Mouse (Mus musculus) limb, embryonic 15.5 days (tissue): ENCODE measurements around the gene Gga1. TPM values are rescaled to one million over a fixed set of nuclear protein-coding genes. Genes with fewer than 3 reads are reported as not detected.

ENCODE experiments used
- ATAC-seq: fragments of 200-750 bp; cut with Nextera tagmentation; 2 replicates; pipeline ENCODE4 v1.8.0; 2017; ENCODE audit warnings: low read depth, moderate TSS enrichment; ENCODE audit not compliant: insufficient number of reproducible peaks, low FRiP score, low TSS enrichment
- H3K27ac ChIP-seq: fragments of 300-500 bp; sonication (generic); 2 replicates; pipeline ENCODE4 v1.5.1; 2015; ENCODE audit warnings: moderate library complexity, mild to moderate bottlenecking, inconsistent platforms
- H3K27me3 ChIP-seq: fragments of 300-500 bp; sonication (generic); 2 replicates; pipeline ENCODE4 v1.6.1; 2015; ENCODE audit warnings: inconsistent platforms
- H3K36me3 ChIP-seq: fragments of 300-500 bp; sonication (generic); 2 replicates; pipeline ENCODE4 v1.6.1; 2015; ENCODE audit warnings: inconsistent platforms
- H3K4me1 ChIP-seq: fragments of 300-500 bp; sonication (generic); 2 replicates; pipeline ENCODE4 v1.6.1; 2015; ENCODE audit warnings: inconsistent platforms
- H3K4me2 ChIP-seq: fragments of 300-500 bp; sonication (generic); 2 replicates; pipeline ENCODE4 v1.6.1; 2015; ENCODE audit warnings: mild to moderate bottlenecking, inconsistent platforms
- H3K4me3 ChIP-seq: fragments of 300-500 bp; sonication (generic); 2 replicates; pipeline ENCODE4 v1.5.1; 2015; ENCODE audit warnings: mild to moderate bottlenecking, inconsistent platforms
- H3K9ac ChIP-seq: fragments of 300-500 bp; sonication (generic); 2 replicates; pipeline ENCODE4 v1.6.1; 2015; ENCODE audit warnings: inconsistent platforms
- H3K9me3 ChIP-seq: fragments of 300-500 bp; sonication (generic); 2 replicates; pipeline ENCODE4 v1.6.1; 2016; ENCODE audit warnings: inconsistent platforms
- WGBS: fragments of 180-500 bp; shearing (Covaris S2); methylation state at CpG from one replicate; pipeline ENCODE4 v1.1.7; 2015; 5-methylcytosine and 5-hydroxymethylcytosine counted together
- polyA plus RNA-seq: library from polyadenylated mRNA; unstranded; fragments of >200 nt; fragmentation: Nextera tagmentation; extraction: Ambion mirVana; gene quantifications from 2 replicates; pipeline ENCODE4 v1.2.1, GENCODE M21; 2015

The Gga1 gene
- polyA plus RNA-seq, result 53.2 and 54.4 TPM in 2 replicates

DNA sequence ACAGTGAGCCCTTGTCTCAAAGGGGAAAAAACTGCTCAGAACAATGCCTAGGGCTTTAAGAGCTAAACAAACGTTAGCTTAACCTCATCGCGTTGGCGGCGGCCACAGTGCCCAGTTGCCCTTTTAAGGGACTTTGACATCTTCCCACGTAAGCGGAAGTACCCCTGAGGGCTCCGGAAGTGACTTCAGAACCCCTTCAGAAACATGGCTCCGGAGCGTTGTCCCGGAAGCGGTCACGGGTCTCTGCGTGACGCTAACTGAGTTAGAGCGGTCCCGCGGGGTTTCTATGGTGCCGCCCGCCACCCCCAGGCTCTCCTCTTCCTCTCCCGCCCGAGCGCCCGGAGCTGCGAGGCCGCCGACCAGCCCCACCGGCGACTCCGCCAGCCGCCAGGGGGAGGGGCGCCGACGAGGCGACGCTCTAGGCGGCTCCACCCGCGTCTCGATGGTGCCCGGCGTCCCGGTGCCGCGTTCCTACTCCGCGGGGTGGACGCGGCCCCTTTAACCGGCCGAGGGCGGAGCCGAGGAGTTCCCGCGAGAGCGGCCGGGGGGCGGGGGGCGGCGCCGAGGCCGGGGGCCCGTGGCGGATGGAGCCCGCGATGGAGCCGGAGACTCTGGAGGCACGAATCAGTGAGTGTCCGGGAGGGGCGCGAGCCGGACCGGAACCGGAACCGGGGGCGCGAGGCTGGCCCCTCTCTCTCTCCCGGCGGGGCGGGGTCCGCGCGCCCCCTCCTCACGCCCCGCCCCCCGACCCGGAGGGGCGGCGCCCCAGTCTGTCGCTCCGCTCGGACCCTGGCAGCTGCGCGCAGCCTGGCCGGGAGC, at the start of gene Gga1:
TSS of gene Gga1 (plus strand) at position 200 of the 819 bp plus-strand sequence.
- Histone ChIP-seq H3K9ac (peak within 1 kb of the TSS; percentile 76), H3K27ac (peak within 1 kb of the TSS; percentile 100), H3K36me3 (peaks cover 24% of the 10 kb centered on the region), H3K9me3 (no peaks in the 10 kb centered on the region), H3K4me1 (peaks cover 41% of the 10 kb centered on the region), H3K4me3 (peak within 1 kb of the TSS; percentile 73), H3K4me2 (peak within 1 kb of the TSS; percentile 68), H3K27me3 (no peaks in the 10 kb centered on the region)
- peak; percentile 87 for ATAC-seq
- under 1% methylated on average over 81 of the region's 95 CpGs for WGBS

DNA sequence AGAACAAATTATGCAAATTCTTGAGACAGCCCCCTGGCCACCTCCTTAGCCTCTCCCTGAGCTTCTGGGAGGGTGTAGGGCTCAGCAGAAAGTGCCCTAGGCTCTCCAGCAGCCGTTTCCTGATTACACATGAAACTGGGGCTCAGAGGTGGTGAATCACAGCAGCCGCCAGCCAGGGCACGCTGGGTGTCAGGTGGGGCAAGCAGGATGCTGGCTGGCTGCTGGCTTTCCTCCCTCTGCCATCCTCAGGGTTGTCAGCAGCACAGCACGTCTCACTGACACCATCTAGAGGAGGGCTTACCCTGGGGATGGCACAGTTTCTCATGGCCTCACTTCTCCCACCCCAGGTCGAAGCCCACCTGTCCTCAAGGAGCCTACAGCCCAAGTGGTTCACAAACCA, 48.7 kb upstream of the Gga1 start:
- no peak for ATAC-seq
- no peaks in the 10 kb centered on the region for H3K36me3 ChIP-seq
- H3K27me3 ChIP-seq, result peaks cover 19% of the 10 kb centered on the region; the same call in 1 of the 2 replicates
- no peak overlapping the region for H3K4me2 ChIP-seq
- no peaks in the 10 kb centered on the region for H3K9me3 ChIP-seq
- H3K9ac ChIP-seq, result no peak overlapping the region
- peaks cover 36% of the 10 kb centered on the region for H3K4me1 ChIP-seq
- no peak overlapping the region for H3K27ac ChIP-seq
- WGBS, result 5% methylated on average over 5 of the region's 5 CpGs
- no peak overlapping the region for H3K4me3 ChIP-seq

DNA sequence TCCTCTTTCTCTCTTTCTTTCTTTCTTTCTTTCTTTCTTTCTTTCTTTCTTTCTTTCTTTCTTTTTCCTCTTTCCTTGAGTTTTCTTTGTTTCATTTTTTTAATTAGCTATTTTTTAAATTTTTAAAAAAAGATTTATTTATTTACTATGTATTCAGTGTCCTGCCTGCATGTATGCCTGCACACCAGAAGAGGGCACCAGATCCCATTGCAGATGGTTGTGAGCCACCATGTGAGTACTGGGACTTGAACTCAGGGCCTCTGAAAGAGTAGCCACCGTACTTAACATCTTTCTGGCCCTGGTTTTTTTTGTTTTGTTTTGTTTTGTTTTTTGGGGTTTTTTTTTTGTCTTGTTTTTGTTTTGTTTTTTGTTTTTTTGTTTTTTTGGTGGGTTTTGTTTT, 47.4 kb upstream of the Gga1 start:
- Histone ChIP-seq H3K9me3 (no peaks in the 10 kb centered on the region), H3K27me3 (peaks cover 15% of the 10 kb centered on the region; the same call in 1 of the 2 replicates), H3K4me2 (no peak overlapping the region), H3K4me3 (no peak overlapping the region), H3K9ac (no peak overlapping the region), H3K4me1 (peaks cover 49% of the 10 kb centered on the region), H3K27ac (no peak overlapping the region), H3K36me3 (no peaks in the 10 kb centered on the region)
- no peak for ATAC-seq
- WGBS, result 96% methylated on average over 1 of the region's 1 CpGs

DNA sequence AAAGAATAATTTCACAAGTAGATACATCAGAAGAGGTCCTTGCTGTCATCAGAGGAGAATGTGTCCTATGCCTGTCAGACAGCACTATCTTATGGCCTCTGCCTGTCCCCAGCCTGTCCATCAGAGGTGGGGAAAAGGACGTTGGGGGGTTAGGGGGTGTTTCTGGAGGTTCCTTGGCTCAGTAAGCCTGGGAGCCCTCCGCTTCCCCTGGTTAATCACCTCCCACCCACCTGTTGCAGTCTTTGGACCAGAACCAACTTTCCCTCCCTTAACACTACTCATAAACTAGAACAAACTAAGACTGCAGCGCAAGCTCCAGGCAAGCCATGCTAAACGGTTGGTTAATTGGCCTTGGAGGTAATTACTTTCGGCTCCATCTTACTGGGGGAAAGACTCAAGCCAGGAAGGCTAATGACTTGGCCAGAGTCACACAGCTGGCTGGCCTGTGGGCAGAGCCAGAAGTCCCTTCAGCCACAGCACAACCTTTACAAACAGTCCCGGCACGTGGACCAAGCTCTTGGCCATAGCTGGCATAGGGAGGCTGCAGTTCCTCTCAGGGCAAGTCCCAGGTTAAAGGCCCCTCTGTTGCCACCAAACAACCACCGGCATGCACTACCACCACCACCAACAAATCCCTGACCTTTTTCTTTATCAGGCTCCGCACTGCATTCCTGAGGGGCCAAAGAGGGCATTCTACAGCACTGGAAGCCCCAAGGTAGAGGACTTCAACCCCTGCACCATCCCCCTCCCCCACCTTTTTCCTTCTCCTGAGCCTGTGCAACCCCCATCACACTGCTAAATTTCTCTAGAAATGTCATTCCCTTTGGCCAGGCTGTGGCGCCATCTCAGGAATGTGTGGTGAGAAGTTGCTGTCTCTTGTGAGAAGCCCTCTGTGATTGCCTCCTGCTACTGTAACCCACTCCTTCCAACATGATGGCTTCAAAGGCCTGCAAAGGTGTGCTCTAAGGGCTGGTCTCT, 46.0 kb upstream of the Gga1 start:
- Histone ChIP-seq H3K27ac (no peak overlapping the region), H3K4me2 (no peak overlapping the region), H3K9ac (no peak overlapping the region), H3K27me3 (peaks cover 15% of the 10 kb centered on the region; the same call in 1 of the 2 replicates), H3K4me3 (no peak overlapping the region), H3K9me3 (no peaks in the 10 kb centered on the region), H3K4me1 (peaks cover 63% of the 10 kb centered on the region), H3K36me3 (no peaks in the 10 kb centered on the region)
- 38% methylated on average over 10 of the region's 10 CpGs for WGBS
- ATAC-seq, result no peak

DNA sequence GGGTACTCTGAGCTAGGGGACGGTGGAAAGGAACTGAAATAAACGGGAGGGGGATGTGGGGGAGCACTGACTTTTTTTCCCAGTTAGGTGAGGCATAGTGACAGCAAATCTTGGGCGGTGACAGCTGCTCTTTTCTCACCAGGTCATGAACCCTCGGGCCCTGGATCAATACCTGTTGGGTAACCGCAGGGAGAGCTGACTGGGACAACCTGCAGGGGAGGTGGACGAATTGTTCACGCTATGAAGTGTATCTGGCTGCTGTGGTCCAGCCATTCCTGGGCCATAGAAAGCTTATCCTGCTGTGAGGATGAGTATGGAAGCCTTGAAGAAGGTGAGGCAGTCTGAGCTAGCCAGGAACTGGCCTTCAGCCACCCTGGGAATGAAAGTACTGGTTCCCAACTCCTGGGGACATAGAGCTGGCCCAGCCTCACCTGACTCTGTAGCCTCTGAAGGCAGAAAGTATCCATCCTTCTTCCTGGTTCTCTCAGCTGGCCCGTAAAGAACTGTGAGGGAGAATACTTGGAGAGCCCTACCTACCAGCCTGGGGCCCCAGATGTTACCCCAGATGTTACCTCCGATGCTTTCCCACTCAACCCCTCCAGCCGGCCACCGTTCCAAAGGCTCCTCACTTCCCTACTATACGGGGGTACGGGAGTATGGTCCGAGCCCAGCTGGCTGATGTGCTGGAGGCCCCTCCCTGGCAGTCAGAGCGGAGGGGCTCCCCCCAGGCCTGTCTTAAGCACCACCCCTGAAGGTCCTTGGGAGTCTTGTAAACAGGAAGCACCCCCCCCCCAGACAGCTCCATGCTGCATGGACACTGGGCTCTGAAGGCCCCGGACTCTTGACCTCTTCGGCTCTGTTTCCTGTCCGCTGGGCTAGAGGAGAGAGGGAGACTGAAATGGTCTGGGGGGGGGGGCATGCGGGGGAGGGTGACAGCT, 45.0 kb upstream of the Gga1 start:
- Histone ChIP-seq H3K27me3 (peaks cover 13% of the 10 kb centered on the region; the same call in 1 of the 2 replicates), H3K4me2 (peak overlapping the region; percentile 2; the same call in 1 of the 2 replicates), H3K4me1 (peaks cover 65% of the 10 kb centered on the region), H3K27ac (peak overlapping the region; percentile 82), H3K9me3 (no peaks in the 10 kb centered on the region), H3K36me3 (no peaks in the 10 kb centered on the region), H3K9ac (0 out of 2 replicates have a peak overlapping the region, but pooled peaks have one; percentile 20), H3K4me3 (no peak overlapping the region)
- ATAC-seq, result 0 out of 2 replicates have a peak, but pooled peaks have one; percentile 11
- WGBS, result 35% methylated on average over 19 of the region's 19 CpGs

DNA sequence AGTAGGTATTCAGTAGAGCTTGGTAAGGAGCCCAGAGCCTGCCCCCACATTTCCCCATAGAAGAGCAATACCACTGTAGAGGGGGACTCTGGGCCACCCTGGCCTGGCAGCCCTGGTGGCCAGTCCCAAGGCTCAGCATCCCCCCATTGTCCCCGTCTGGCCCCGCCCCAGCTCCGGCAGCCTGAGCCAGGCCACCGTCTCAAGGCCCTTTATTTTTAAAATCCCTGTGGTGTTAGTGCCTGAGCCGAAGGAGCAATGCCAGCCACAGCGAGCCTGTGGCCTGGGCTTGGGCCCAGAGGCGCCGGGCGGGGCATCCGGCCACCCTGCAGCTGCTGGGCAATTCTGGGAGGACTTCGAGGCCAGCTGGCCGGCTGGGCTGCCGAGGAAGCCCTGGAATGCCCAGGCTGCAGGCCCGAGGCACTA, 44.3 kb upstream of the Gga1 start:
- 0 out of 2 replicates have a peak overlapping the region, but pooled peaks have one; percentile 10 for H3K4me2 ChIP-seq
- no peak overlapping the region for H3K9ac ChIP-seq
- H3K27me3 ChIP-seq, result peaks cover 8% of the 10 kb centered on the region; the same call in 1 of the 2 replicates
- H3K9me3 ChIP-seq, result no peaks in the 10 kb centered on the region
- WGBS, result 20% methylated on average over 14 of the region's 14 CpGs
- H3K4me1 ChIP-seq, result peaks cover 64% of the 10 kb centered on the region
- H3K4me3 ChIP-seq, result no peak overlapping the region
- no peaks in the 10 kb centered on the region for H3K36me3 ChIP-seq
- peak overlapping the region; percentile 82 for H3K27ac ChIP-seq
- peak; percentile 47; the same call in 1 of the 2 replicates for ATAC-seq

DNA sequence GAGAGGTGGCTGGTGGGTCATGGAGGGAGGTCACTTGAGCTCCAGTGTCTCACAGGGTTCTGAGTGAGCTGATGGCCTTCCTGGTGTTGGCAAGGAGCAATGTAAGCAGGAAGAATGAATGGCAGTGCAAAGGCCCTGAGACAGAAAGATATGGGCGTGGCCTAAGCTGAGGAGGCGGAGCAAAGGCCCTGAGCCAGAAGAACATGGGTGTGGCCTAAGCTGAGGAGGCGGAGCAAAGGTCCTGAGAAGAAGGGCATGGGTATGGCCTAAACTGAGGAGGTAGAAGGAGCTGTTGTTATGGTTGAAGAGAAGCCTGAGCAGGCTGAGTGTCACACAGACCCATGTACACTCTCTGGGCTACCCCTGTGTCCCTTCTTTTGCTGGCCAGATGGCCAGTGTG, 43.4 kb upstream of the Gga1 start:
- 87% methylated on average over 3 of the region's 3 CpGs for WGBS
- H3K4me2 ChIP-seq, result no peak overlapping the region
- H3K4me3 ChIP-seq, result no peak overlapping the region
- ATAC-seq, result no peak
- H3K9ac ChIP-seq, result no peak overlapping the region
- H3K27ac ChIP-seq, result peak overlapping the region; percentile 82
- peaks cover 59% of the 10 kb centered on the region for H3K4me1 ChIP-seq
- H3K9me3 ChIP-seq, result no peaks in the 10 kb centered on the region
- H3K27me3 ChIP-seq, result 0 out of 2 replicates have a peak, but pooled peaks cover 1% of the 10 kb centered on the region
- no peaks in the 10 kb centered on the region for H3K36me3 ChIP-seq

DNA sequence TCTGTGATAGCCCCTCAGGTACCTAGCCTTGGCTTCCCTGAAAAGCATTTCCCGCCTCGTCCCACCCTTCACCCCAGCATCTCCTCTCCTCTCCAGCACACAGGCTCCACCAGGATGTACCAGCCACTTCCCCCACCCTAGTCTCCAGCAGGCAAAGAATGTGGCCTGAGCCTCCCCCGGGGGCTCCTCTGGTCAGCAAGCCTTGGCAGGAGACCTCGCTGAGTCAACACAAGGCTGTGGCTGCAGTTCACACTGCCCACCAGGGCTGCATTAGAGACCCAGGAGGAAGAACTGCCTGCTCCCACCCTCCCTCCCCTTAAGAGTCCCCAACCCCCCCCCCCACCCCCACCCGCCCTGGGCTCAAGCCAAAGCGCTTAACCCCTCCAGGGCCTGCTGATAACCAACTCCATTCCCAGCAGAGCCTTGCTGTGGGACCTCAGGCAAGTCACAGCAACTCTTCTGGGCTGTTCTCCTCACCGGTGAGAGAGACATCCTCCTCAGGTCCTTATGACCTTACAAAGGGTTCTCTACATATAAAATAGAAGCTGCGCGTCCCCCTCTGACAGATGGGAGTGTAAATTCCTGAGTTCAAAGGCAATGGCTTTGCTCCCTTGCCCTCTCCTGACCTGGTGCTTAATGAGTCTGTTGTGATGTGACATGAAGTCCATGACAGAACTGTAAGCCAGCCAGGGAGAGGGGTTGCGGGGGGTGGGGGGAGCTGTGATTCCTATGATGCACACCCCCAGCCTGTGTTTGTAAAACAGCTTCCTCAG, 42.6 kb upstream of the Gga1 start:
- no peak overlapping the region for H3K4me2 ChIP-seq

DNA sequence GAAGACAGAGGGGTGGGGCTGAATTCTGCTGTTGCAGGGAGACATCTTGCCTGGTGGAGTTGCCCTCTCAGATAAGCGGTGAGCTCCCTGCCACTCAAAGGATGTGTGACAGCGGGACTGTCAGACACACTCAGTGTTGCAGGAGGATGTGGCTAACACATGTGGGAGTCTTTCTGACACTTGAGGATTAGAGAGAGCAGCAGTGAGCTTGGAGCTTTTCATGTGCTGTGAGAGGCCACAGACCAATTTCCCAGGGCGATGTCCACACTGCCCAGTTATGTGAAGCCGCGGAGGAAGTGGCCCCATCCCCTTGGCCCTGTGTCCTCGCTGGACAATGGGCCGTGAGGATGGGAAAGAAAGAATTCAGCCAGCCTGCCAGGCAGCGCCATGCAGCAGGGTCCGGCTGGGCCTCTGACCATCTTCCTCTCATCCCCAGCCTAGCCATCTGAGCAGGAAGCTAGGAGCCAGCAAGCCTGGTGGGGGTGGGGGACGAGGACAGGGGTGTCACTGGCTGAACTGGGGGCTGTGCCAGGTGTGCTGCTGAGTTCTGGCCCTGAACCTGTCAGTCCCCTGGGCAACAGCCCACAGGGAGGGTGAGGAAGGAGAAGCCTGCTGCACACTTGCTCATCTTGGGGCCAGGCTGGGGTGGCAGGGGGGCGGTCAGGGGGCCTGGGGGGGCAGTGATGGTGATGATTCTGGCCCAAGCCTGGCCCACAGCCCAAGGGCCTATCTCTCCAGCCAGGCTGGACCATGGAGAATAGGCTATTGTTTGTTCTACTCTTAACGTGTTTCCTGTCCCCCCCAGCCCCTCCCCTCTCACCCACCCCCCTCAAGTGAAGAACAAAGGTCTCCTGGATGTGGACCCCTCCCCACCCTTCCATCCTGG, 41.5 kb upstream of the Gga1 start:
- no peaks in the 10 kb centered on the region for H3K9me3 ChIP-seq
- H3K27me3 ChIP-seq, result 0 out of 2 replicates have a peak, but pooled peaks cover 1% of the 10 kb centered on the region
- no peak overlapping the region for H3K4me3 ChIP-seq
- H3K9ac ChIP-seq, result no peak overlapping the region
- WGBS, result 26% methylated on average over 12 of the region's 12 CpGs
- ATAC-seq, result no peak
- H3K27ac ChIP-seq, result peak overlapping the region; percentile 72
- H3K36me3 ChIP-seq, result no peaks in the 10 kb centered on the region
- no peak overlapping the region for H3K4me2 ChIP-seq
- H3K4me1 ChIP-seq, result peaks cover 71% of the 10 kb centered on the region

More for the DNA sequence above, 42.6 kb upstream of the Gga1 start:
- Histone ChIP-seq H3K36me3 (no peaks in the 10 kb centered on the region), H3K4me3 (no peak overlapping the region), H3K9ac (no peak overlapping the region), H3K27ac (peak overlapping the region; percentile 82), H3K4me1 (peaks cover 60% of the 10 kb centered on the region), H3K9me3 (no peaks in the 10 kb centered on the region), H3K27me3 (no peaks in the 10 kb centered on the region)
- 28% methylated on average over 10 of the region's 10 CpGs for WGBS
- no peak for ATAC-seq
